Comparison of ENCODE assay signal across 8 mouse cellular contexts in genomic region chr11:84179226-84179953, GRCm38 (mm10). TPM values are rescaled to one million over a fixed set of nuclear protein-coding genes. Genes with fewer than 3 reads are reported as not detected.
DNase-seq lines count a peak whose midpoint lies in the region; ATAC-seq and TF ChIP-seq lines count a peak whose summit lies in the region.

No protein-coding gene starts in this region.

- ATAC-seq in embryonic facial prominence, embryonic 12.5 days (ENCODE audit: insufficient number of reproducible peaks, insufficient read depth, low FRiP score, low TSS enrichment), result peak; percentile 98
- ATAC-seq in limb, embryonic 11.5 days (ENCODE audit: insufficient number of reproducible peaks, low FRiP score, low TSS enrichment, low read depth), result peak; percentile 98
- peak; percentile 98 for ATAC-seq in midbrain, embryonic 13.5 days

- under 1% methylated on average over 56 of the region's 85 CpGs for whole genome bisulfite sequencing in embryonic facial prominence, embryonic 12.5 days
- WGBS in limb, embryonic 11.5 days, result under 1% methylated on average over 84 of the region's 85 CpGs
- WGBS in midbrain, embryonic 13.5 days, result under 1% methylated on average over 61 of the region's 85 CpGs
- under 1% methylated on average over 62 of the region's 85 CpGs for WGBS in small intestine, adult 2 months

- TF ChIP-seq POLR2A in small intestine, adult 2 months (IDR thresholded peaks at IDR 0.05; ENCODE audit: low read depth, low read length), result peak; percentile 48

- peak overlapping the region; percentile 79 for H3K9ac ChIP-seq in embryonic facial prominence, embryonic 12.5 days
- peak overlapping the region; percentile 85 for H3K9ac ChIP-seq in limb, embryonic 11.5 days (ENCODE audit: low read length)
- H3K9ac ChIP-seq in midbrain, embryonic 13.5 days (replicated peaks), result peak overlapping the region; percentile 84

- H3K4me3 ChIP-seq in embryonic facial prominence, embryonic 12.5 days, result peak overlapping the region; percentile 77
- H3K4me3 ChIP-seq in limb, embryonic 11.5 days (ENCODE audit: low read depth, low read length), result peak overlapping the region; percentile 76
- H3K4me3 ChIP-seq in midbrain, embryonic 13.5 days (replicated peaks), result peak overlapping the region; percentile 84
- H3K4me3 ChIP-seq in small intestine, adult 2 months (ENCODE audit: low read depth, low read length), result peak overlapping the region; percentile 96

- DNase-seq in 3T3-L1 (ENCODE audit: low read depth, low spot score), result peak; percentile 93
- peak; percentile 98 to 99 for DNase-seq in adrenal gland, postnatal 36 days
- DNase-seq in heart, adult 18-20 months, result peak; percentile 95 to 98
- peak; percentile 96 for DNase-seq in kidney, adult 18-20 months
- DNase-seq in limb, embryonic 11.5 days (ENCODE audit: low spot score), result peak; percentile 97

- H3K9me3 ChIP-seq in embryonic facial prominence, embryonic 12.5 days, result no peaks in the 10 kb centered on the region
- no peaks in the 10 kb centered on the region for H3K9me3 ChIP-seq in limb, embryonic 11.5 days (ENCODE audit: control insufficient read depth, low read length)
- H3K9me3 ChIP-seq in midbrain, embryonic 13.5 days, result no peaks in the 10 kb centered on the region

- TF ChIP-seq CTCF in small intestine, adult 2 months (IDR thresholded peaks at IDR 0.05; ENCODE audit: extremely low read depth, insufficient read length, insufficient replicate concordance, low read depth, low read length), result peak; percentile 46

- no peaks in the 10 kb centered on the region for H3K27me3 ChIP-seq in embryonic facial prominence, embryonic 12.5 days
- no peaks in the 10 kb centered on the region for H3K27me3 ChIP-seq in limb, embryonic 11.5 days (ENCODE audit: control insufficient read depth, insufficient read depth, low read length)
- H3K27me3 ChIP-seq in midbrain, embryonic 13.5 days, result no peaks in the 10 kb centered on the region
- H3K27me3 ChIP-seq in small intestine, adult 2 months (ENCODE audit: control insufficient read depth, insufficient read depth, low read length), result no peaks in the 10 kb centered on the region

- 0 out of 2 replicates have a peak, but pooled peaks cover 14% of the 10 kb centered on the region for H3K4me1 ChIP-seq in embryonic facial prominence, embryonic 12.5 days
- peaks cover 8% of the 10 kb centered on the region; the same call in 1 of the 2 replicates for H3K4me1 ChIP-seq in limb, embryonic 11.5 days (ENCODE audit: control insufficient read depth, insufficient read depth, low read length)
- H3K4me1 ChIP-seq in midbrain, embryonic 13.5 days (replicated peaks), result peaks cover 27% of the 10 kb centered on the region
- no peaks in the 10 kb centered on the region for H3K4me1 ChIP-seq in small intestine, adult 2 months (ENCODE audit: control insufficient read depth, insufficient read depth, insufficient read length, low read length)

- H3K27ac ChIP-seq in embryonic facial prominence, embryonic 12.5 days, result peak overlapping the region; percentile 93
- H3K27ac ChIP-seq in limb, embryonic 11.5 days (replicated peaks; ENCODE audit: low read depth, low read length), result peak overlapping the region; percentile 90
- H3K27ac ChIP-seq in midbrain, embryonic 13.5 days, result peak overlapping the region; percentile 94
- peak overlapping the region; percentile 43 for H3K27ac ChIP-seq in small intestine, adult 2 months (ENCODE audit: insufficient read depth, low read depth, low read length)

- H3K4me2 ChIP-seq in embryonic facial prominence, embryonic 12.5 days (replicated peaks), result peak overlapping the region; percentile 71
- peak overlapping the region; percentile 72 for H3K4me2 ChIP-seq in limb, embryonic 11.5 days (ENCODE audit: low read depth, severe bottlenecking)
- peak overlapping the region; percentile 69 for H3K4me2 ChIP-seq in midbrain, embryonic 13.5 days (replicated peaks)

- H3K36me3 ChIP-seq in embryonic facial prominence, embryonic 12.5 days, result no peaks in the 10 kb centered on the region
- no peaks in the 10 kb centered on the region for H3K36me3 ChIP-seq in limb, embryonic 11.5 days (ENCODE audit: control insufficient read depth, insufficient read depth, low read length)
- H3K36me3 ChIP-seq in midbrain, embryonic 13.5 days, result no peaks in the 10 kb centered on the region
- H3K36me3 ChIP-seq in small intestine, adult 2 months (ENCODE audit: control insufficient read depth, insufficient read depth, low read length), result no peaks in the 10 kb centered on the region

RNA-seq across cellular contexts. Expression of gene Gm11437, which starts 12.1 kb away (rescaled TPM):
- total RNA-seq in adrenal gland, postnatal 36 days (2021), result not detected
- polyA plus RNA-seq in embryonic facial prominence, embryonic 12.5 days (2016; fragmentation: Nextera tagmentation; extraction: Ambion mirVana), result not detected in 2 replicates
- total RNA-seq in heart, adult 18-20 months (2021), result not detected
- polyA plus RNA-seq in limb, embryonic 11.5 days (2014; fragmentation: Nextera tagmentation; extraction: Ambion mirVana), result not detected in 2 replicates
- polyA plus RNA-seq in midbrain, embryonic 13.5 days (2015; fragmentation: Nextera tagmentation; extraction: Ambion mirVana), result 0.15 and 0.16 TPM in 2 replicates
- 1.9 and 10.0 TPM in 2 replicates for polyA plus RNA-seq in small intestine, adult 2 months (2012; rRNA removed)

RNA-seq across cellular contexts. Expression of gene Acaca, which starts 49.9 kb away (rescaled TPM):
- total RNA-seq in adrenal gland, postnatal 36 days (2021), result 100 to 1,000 TPM; 441 to 587 TPM
- polyA plus RNA-seq in embryonic facial prominence, embryonic 12.5 days (2016; fragmentation: Nextera tagmentation; extraction: Ambion mirVana), result 24.8 and 26.4 TPM in 2 replicates
- total RNA-seq in heart, adult 18-20 months (2021), result 10 to 100 TPM; 22.9 to 70.7 TPM
- polyA plus RNA-seq in limb, embryonic 11.5 days (2014; fragmentation: Nextera tagmentation; extraction: Ambion mirVana), result 21.8 and 24.0 TPM in 2 replicates
- 24.7 and 28.3 TPM in 2 replicates for polyA plus RNA-seq in midbrain, embryonic 13.5 days (2015; fragmentation: Nextera tagmentation; extraction: Ambion mirVana)
- 1.7 and 4.0 TPM in 2 replicates for polyA plus RNA-seq in small intestine, adult 2 months (2012; rRNA removed)

RNA-seq across cellular contexts. Expression of gene Tada2a, which starts 50.0 kb away (rescaled TPM):
- total RNA-seq in adrenal gland, postnatal 36 days (2021), result 10 to 100 TPM; 12.0 to 17.7 TPM
- 42.8 and 43.2 TPM in 2 replicates for polyA plus RNA-seq in embryonic facial prominence, embryonic 12.5 days (2016; fragmentation: Nextera tagmentation; extraction: Ambion mirVana)
- 1 to 10 TPM; 6.6 to 8.3 TPM for total RNA-seq in heart, adult 18-20 months (2021)
- polyA plus RNA-seq in limb, embryonic 11.5 days (2014; fragmentation: Nextera tagmentation; extraction: Ambion mirVana), result 42.3 and 46.5 TPM in 2 replicates
- polyA plus RNA-seq in midbrain, embryonic 13.5 days (2015; fragmentation: Nextera tagmentation; extraction: Ambion mirVana), result 32.9 and 35.4 TPM in 2 replicates
- polyA plus RNA-seq in small intestine, adult 2 months (2012; rRNA removed), result 0.44 and 1.0 TPM in 2 replicates

Comparison
In these comparisons a context has a peak if more than half of its experiments do, and no peak if none do; other contexts are left out.
1. Peak in every context shown above with its lines: DNase-seq, ATAC-seq, H3K4me3 ChIP-seq and H3K27ac ChIP-seq.
2. H3K27ac ChIP-seq: peak in every context shown above with its lines; median percentile 94 in midbrain, embryonic 13.5 days; 93 in embryonic facial prominence, embryonic 12.5 days; 90 in limb, embryonic 11.5 days; 43 in small intestine, adult 2 months.
3. RNA of gene Tada2a, which starts 50.0 kb away (polyA plus RNA-seq): 42.8 to 43.2 TPM in embryonic facial prominence, embryonic 12.5 days, 42.3 to 46.5 TPM in limb, embryonic 11.5 days and 32.9 to 35.4 TPM in midbrain, embryonic 13.5 days; 0.44 to 1.0 TPM in small intestine, adult 2 months; every median in the first group is over 10 times any median in the second.